Mouse (Mus musculus): Measurements from ENCODE around the gene Cntnap5c. TPM values are rescaled to one million over a fixed set of nuclear protein-coding genes. Genes with fewer than 3 reads are reported as not detected.

The Cntnap5c gene
- polyA plus RNA-seq, 1 experiment from 2014 or later: 1.4 TPM

DNA sequence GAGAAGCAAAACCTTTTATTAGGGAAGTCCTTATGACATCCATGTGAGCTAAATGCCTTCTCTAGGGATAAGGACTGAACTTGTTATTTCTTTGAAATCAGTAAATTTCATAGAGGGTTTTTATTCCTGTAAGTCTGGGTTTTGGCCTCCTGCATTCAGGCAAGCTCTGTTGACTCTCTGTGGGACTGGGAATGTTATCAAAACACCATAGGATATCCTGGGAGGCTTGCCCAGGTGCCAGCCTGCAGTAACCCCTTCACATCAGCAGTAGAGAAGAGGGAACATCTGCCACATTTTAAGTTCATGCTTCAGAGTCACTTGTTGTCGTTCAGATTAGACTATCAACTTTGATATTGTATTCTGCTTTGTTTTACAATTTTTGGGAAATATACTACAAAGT is 639.4 kb downstream of the Cntnap5c start:
- no peak overlapping the region for H3K9ac ChIP-seq
- H3K36me3 ChIP-seq: no peaks in the 10 kb centered on the region
- no peaks in the 10 kb centered on the region for H3K27me3 ChIP-seq
- no peak overlapping the region for H3K4me3 ChIP-seq
- H3K4me2 ChIP-seq: no peak overlapping the region
- 85% methylated on average over 1 of the region's 1 CpGs for WGBS
- ATAC-seq (ENCODE audit: low FRiP score): no peak
- H3K4me1 ChIP-seq (replicated peaks): no peaks in the 10 kb centered on the region
- no peaks in the 10 kb centered on the region for H3K9me3 ChIP-seq
- H3K27ac ChIP-seq: no peak overlapping the region

DNA sequence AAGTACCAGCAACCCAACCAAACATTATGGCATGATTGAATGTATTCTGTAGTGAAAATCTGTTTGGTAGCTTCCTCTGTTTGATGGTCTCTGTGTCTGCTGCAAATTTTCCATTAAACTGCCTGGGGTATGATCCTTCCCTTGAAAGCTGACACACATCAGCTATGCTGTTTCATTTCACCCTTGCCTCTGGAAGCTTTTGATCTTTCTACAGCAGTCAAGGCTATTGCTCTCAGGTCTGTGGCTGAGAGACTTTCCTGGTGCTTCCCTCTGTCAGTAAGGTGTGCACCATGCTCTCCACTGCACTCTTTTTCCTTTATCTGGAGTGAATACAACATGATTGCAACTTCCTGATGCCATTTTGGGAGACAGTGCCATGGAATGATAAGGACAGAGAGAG is 668.1 kb downstream of the Cntnap5c start:
- H3K27me3 ChIP-seq: no peaks in the 10 kb centered on the region
- no peak overlapping the region for H3K9ac ChIP-seq
- H3K4me2 ChIP-seq: no peak overlapping the region
- ATAC-seq (ENCODE audit: low FRiP score): no peak
- H3K4me3 ChIP-seq: no peak overlapping the region
- no peaks in the 10 kb centered on the region for H3K36me3 ChIP-seq
- no peaks in the 10 kb centered on the region for H3K4me1 ChIP-seq (replicated peaks)
- no peaks in the 10 kb centered on the region for H3K9me3 ChIP-seq
- no peak overlapping the region for H3K27ac ChIP-seq

Other genes starting within 250 kb of the Cntnap5c start
- gene Vmn2r120, start 224.1 kb upstream of the Cntnap5c start, polyA plus RNA-seq (2015; fragmentation: Nextera tagmentation; extraction: Ambion mirVana): not detected in 2 replicates
- gene Gm21834, start 27.4 kb upstream of the Cntnap5c start, polyA plus RNA-seq (2015; fragmentation: Nextera tagmentation; extraction: Ambion mirVana): not detected in 2 replicates

Measured in hindbrain, embryonic 13.5 days (tissue).